Mouse (Mus musculus) liver, adult 10 weeks (tissue): Measurements from ENCODE around the gene Ctbp2. TPM values are rescaled to one million over a fixed set of nuclear protein-coding genes. Genes with fewer than 3 reads are reported as not detected.

Experiments used
- polyA plus RNA-seq: library from polyadenylated mRNA; stranded (reverse); fragments of 350-450 nt; fragmentation: Illumina TruSeq; extraction: RNeasy Lipid Tissue Mini Kit (QIAGEN cat#74804); gene quantifications from one replicate; pipeline ENCODE4 v1.2.3, GENCODE M21; 2014; ENCODE audit warnings: low read depth, low replicate concordance

Gene Ctbp2
- 1.2 TPM for polyA plus RNA-seq

GRCm38 (mm10) chr7:133123999-133124700 is at the start of gene Ctbp2:
Ctbp2 (minus strand) TSS chr7:133124354.

GRCm38 (mm10) chr7:133123244-133123998 is 733 bp downstream of the Ctbp2 start, which contains the start of gene Fgfr2:
Fgfr2 (minus strand) TSS chr7:133123350.

Other genes with a start within 250 kb of the Ctbp2 start
- 51.7 TPM for gene Zranb1, start 193.2 kb downstream of the Ctbp2 start, polyA plus RNA-seq
- 65.2 TPM for gene Fgfr2, start 1.0 kb downstream of the Ctbp2 start, polyA plus RNA-seq